Mouse (Mus musculus) megakaryocyte, embryonic 14.5 days (primary cell): ENCODE results near the gene Sorbs2.

ENCODE experiments used
- FLI1 ChIP-seq: IDR thresholded peaks from 2 replicates; pipeline ENCODE4 v1.6.1; 2012; ENCODE audit warnings: low read length, inconsistent platforms, mixed read lengths
- GATA1 ChIP-seq: IDR thresholded peaks from 3 replicates; pipeline ENCODE4 v1.6.1; 2012; ENCODE audit warnings: mixed read lengths, low read length, inconsistent platforms, borderline replicate concordance

- TF ChIP-seq GATA1 (no peak), FLI1 (no peak)
Measured at GRCm38 (mm10) chr8:45658021-45658420, 150.4 kb downstream of the Sorbs2 start.
